Mouse (Mus musculus) right cerebral cortex, adult 18-20 months (tissue): ENCODE measurements around the gene Kif12.
A peak's percentile ranks its signal among the peaks of the same experiment; 100 is the strongest.

Source experiments
- DNase-seq: peaks from one replicate; pipeline ENCODE4 v3.0.0; 2022; ENCODE audit warnings: mixed read lengths

The Kif12 gene

DNA sequence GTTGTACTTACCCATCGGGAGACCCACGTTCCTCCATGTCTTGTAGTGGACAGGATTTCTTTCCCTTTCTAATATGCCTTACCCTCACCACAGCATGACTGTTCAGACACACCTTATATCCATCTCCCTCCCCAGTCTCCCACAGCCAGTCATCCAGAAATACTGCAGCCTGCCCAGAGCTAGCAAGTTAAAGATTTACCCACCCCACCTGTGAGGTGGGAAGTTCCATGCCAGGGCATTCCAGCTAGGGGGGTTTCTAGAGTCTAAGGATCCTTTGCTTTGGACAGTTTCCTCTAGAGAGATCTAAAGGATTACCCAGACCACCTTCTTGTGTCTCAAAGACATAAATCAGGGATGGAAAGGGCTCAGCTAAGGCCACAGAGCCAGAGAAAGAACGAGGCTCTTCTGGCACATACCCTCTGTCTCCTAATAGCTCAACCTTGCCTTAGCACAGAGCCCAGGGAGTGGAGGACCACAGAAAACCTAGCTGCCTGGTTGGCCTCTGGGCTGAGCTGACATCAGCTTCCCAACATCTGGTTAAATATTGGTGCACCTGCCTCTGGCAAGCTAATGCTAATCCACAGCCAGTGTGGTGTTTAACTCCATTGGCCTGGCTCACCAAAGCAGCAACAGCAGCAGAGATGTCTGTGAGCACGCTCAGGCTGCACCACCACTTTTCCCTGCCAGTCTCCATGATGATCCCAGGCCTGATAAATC, at the start of gene Kif12:
Kif12 (minus strand) TSS at position 163 of the 717 bp plus-strand sequence.
- DNase-seq: no peak

DNA sequence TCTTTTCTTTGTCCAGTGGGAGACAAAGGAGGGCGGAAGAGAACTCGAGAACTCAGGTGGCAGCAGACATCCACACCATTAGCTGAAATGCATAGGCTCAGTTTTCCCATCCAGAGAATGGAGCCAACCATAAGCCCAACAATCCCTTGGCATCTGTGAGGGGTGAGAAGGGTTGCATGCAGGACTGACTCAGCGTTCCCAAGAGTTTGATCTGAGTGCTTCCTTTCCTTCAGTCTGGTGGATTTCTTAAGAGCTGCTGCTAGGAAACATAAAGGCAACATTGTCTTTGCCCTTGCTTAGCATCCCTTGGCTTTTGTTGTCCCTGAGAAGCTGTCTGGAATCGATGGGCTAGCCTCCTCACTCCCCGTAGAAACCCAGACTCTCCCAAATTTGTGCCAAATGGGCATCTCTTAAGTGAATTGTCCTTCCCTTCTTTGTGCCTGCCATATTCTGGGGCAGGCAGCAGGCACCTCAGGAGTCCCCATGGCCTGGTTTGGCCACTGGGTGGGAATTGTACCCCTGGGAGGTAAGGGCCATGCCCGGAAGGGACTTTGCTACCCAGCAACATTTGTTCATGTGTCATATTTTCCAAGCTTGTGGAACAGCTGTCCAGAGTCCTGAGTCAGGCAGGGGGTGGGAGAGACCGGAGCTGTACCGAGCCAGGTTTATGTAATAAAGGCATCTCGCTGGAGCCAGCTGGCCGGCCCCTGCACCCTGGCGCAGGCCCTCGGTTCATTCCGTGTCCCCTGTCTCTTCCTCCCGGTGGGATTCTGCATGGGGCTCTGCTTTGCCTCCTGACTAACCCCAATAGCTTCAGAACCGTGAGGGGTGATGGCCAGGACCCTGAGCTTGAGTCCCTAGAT, 49.4 kb upstream of the Kif12 start:
- no peak for DNase-seq

DNA sequence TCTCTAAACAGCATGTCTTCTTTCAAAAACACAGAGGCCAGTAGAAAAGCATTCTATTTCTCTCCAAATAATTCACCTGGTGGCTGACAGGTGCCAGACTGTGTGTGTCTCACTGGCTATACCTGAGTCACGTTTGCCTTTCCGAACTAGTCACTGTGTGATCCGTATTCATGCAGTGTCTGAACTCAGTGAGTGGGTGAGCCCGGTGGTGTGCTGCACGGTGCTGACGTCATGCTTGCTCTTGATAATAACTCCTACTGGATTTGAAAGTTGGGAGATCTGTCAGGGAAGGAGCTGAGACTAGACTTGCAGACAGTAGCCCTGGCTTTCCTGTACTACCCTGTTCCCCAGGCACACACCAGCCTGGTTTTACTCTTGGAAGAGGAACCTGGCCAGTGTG, 47.7 kb upstream of the Kif12 start:
- peak; percentile 68 for DNase-seq

DNA sequence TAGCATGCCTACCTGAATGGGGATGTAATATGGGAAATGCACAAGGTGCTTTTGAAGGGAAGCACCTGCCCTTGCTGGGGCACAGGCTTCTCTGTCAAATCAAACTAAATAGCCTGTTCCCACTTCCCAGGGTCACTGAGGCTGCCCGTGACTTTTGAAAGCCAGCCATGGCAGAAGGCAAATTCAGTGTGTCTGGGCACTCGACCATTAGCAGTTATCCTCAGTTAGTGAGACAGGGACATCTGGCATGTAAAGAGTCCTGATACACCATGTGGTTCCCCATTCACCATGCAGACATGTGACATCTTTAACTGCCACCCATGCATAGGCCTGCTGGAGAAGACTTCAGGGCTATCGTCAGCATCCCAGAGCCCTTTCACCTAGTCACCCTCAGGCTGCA, 47.1 kb upstream of the Kif12 start:
- no peak for DNase-seq

DNA sequence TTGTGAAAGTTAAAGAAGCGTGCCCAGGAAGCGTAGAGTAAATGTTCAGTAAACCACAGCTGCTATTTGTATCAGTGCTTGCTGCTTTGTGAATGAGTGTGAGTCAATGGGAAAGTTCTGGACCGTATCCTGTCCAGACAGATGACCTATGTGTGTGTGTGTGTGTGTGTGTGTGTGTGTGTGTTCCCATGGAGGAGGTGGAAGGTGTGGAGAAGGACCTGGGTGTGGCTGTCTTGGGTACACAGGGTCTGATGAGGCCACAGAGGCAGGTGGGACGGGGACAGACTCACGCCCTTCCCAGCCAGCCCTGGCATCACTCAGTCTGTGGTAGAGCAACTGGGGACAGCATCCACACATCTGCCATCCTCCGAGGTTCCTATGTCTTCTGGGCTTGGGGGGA, 45.6 kb upstream of the Kif12 start:
- DNase-seq: no peak

DNA sequence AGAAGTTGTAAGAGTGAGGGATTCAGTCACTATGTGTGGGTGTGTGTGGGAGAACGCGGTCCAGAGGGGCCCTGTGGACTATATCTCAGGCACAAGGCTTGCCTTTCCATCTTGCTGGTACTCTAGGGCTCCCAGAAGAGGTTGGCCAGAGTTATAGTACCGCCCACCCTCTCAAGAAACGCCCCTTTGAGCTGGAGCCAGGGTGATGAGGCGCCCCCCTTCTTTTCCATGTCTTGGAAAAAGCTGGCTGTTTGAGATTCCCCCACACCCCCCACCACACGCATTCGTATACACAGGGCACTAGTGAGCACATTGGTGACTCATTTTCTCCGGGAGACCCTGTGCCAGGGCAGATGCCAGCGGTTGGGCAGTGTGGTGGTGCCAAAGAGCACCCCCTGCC, 44.6 kb upstream of the Kif12 start:
- no peak for DNase-seq

DNA sequence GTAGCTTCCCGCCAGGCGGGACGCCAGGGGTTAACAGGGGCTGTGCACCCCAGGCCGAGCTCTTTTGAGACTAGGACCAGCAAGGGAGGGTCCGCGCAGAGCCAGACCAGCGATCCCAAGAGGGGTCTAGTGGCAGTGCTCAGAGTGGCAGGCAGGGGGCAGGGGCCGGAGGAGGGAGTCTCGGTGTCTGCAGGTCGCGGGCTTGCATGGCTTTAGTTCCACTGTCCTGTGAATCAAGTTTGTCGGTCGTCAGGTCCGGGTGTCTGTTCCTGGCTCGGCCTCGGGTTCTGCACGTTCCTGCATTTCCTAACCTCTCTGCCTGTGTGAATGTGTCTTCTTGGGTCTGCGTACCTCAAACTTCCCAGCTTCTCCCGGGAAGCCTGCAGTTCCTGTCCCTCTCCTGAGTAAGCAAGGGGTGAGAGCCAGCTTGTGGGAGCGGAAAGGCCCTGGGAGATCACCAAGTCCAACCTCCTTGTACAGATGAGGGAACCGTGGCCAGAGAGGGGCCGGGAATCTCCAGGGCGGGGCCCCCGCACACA, 44.1 kb upstream of the Kif12 start:
- no peak for DNase-seq

DNA sequence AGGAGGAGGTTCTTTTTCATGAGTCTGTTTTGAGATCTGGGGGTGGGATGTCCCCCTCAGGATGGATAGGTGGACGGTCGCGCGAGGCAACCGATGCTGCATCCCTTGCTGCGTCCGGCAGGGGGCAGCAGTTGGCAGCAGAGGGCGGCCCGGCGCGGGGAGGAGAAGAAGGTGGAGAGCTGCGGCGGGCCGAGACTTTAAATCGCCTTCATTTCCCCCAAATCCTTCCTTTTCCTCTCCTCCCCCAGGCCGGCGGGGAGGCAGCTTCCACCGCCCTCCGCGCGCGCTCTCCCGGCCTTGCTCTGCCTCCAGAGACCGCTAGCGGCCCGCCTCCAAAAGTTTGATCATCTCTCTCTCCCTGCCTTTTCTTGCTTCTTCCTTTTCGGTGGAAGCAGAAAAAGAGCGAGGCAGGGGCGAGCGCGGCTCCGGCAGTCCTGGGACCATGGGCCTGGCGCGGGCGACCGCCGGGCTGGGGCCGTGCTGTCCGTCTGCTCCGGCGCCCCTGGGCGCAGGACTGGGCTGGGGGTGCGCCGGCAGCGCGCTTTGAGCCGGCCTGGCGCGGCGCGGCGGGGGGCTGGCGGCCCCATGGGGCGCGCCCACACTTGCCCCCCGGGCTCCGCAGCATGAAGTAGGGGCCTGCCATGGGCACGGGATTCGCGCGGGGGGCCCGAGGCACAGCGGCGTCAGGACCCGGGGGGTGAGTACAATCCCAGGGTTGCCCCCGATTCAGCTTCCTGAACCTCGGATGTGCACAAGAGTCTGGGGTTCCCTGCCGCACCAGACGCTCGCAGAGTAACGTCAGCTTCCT, 43.5 kb upstream of the Kif12 start:
- DNase-seq: peak; percentile 63

DNA sequence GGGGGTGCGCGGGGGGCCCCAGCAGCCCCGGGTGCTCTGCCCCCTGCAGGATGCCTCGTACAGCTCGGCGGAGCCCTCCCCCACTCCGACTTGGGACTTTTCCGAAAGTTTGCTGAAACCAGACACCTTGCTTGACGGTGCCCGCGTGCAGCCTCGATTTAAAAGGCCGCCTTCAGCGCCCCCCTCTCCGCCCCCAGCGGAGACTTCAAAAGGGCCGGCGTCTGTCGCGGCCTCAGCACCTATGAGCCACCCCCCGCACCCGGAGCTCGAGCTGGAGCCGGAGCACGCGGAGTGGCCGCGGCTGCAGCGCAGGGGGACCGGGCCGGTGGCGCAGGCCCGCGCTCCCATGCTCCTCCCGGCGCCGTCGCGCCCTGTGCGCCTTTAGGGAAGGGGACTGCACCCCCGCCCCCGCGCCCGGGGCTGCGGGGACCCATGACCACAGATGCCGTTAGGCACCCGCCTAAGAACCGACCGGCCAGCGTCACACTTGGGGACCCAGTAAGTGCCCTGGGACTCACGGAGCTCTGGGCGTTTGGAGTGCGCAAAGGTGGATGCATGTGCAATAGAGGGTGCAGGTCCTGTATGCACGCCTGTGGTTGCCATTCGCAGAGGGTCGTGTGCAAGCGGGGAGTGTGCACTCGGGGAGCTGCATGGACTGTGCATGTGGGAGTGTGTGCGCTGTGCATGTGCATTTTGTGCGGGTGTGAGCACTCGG, 42.1 kb upstream of the Kif12 start, which contains the start of gene Col27a1:
Col27a1 (plus strand) TSS at position 98 of the 715 bp plus-strand sequence.
- no peak for DNase-seq

DNA sequence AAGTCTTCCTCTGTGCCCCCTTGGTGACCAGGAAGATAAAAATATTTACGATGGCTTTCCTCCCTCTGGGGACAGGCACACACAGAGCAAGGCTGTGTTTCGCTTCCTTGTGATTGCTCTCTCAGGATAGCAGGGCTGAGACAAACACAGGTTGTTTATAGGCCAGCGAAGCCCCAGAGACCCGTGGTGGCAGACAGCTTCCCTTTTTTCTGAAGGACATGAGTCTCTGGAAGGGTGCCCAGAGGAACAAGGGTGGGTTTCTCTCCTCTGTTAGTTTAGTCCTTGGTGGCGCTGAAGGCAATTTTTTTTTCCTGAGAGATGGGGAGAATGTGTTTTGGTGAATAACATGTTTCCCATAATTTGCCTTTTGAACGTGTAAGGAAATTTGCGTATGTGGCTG, 33.7 kb upstream of the Kif12 start:
- no peak for DNase-seq

DNA sequence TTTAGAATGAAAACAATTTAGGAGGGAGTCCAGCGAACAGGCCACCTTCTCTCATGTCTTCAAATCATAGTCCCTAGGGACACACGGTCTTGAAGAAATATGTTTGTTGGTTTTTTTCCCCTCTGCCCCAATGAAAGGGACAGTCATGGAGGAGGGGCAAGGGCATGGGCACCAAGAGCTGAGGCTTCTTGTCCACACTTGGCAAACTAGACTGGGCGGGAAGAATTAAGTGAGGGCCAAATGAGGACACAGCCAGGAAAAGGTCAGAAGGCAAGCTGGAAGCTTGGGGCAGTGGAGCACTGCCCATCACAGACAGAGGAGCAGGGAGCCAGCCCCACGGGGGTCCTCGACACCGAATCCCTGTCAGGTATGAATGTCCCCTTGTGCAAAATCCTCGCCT, 31.9 kb upstream of the Kif12 start:
- DNase-seq: no peak

DNA sequence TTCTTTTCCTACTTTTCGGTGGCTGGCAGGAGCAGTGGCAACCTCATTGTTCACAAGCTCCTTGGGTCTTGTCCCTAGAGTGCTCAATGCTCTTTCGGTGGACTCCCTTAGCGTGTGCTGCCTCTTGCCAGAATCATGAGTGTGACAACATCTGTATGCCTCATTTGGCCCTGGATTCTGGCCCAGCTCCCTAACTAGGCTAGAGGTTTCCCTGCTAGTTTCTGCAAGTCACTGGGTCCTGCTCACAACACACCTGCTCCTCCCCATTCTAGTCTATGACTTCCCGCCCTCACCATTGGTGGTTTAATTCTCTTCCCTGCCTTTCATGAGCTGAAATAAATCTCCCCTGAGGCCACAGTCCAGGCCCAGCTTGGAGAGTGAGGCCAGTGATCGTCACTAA, 27.4 kb upstream of the Kif12 start:
- DNase-seq: no peak

DNA sequence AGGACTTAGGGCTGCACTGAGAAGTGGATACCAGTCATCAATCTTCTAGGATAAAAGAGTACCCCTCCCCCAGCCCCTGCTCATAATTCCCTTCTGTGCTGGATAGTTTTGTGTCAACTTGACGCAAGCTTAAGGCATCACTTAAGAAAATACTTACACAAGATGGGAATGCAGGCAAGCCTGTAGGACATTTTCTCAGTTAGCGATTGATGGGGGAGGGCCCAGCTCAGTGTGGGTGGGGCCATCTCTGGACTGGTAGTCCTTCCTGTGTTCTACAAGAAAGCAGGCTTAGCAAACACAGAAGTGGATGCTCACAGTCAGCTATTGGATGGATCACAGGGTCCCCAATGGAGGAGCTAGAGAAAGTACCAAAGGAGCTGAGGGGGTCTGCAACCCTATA, 22.4 kb upstream of the Kif12 start:
- no peak for DNase-seq

DNA sequence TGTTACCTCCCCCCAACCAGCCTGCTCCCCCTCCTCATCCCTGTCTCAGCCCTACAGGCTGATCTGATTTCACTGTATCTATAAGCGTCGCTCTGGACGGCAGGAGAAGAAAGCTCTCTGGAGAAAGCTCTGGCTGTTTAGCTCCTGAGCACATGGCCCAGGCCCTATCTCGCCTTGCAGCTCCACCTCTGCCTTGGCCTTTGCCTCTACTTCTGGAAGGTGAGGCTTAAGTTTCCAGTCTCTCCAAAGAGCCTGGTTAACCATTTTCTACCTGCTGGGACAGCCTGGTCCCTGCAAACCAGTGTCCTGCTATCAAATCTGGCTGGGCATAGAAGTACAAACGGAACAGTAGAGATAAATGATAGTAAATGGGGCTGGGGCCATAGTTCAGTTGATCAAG, 19.7 kb upstream of the Kif12 start:
- DNase-seq: no peak

DNA sequence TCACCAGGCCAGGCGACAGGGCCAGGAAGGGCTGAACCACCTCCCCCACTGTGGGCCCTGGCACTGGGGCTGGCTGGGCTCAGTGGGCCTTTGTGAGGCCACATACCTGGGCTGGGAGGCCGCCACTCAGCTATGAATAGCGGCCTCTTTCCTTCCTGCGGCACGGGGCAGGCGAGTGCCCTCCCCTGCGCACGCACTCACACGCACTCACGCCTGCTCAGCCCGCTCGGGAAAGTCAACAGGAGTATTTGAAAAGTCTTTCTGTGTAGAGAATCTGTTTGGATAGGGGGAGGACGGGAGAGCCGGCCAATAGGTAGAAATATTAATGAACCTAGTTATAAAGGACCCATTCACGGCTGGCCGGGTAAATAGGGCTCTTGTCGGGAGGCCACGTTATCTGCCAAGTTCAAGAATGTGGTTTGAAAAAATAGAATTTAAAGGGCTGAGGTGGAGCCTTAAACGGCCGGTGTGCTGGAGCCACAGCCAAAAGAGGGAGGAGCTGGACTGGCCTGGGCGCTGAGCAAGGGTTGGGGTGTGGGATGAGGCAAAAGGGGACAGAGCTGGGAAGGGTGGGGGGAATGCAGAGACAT, 14.4 kb upstream of the Kif12 start:
- no peak for DNase-seq

DNA sequence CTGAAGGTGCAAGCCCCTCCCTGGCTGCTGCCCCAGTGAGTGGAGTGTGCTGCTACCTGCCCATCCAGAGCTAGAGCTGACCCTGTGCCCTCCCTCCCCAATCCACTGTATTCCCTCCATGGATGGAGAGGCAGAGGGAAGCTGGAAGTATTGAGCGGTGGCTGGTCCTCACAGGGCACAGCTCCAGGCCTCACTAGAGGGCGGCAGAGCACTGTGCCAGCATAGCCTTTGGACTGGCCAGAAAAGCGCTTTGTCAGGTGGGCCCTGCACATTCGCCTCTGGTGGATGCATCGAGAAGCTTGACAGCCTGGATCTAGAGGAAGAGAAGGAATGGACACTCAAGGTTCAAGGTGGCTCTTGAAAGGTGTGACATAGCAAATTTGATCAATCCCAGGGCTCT, 9.6 kb upstream of the Kif12 start:
- peak; percentile 52 for DNase-seq

DNA sequence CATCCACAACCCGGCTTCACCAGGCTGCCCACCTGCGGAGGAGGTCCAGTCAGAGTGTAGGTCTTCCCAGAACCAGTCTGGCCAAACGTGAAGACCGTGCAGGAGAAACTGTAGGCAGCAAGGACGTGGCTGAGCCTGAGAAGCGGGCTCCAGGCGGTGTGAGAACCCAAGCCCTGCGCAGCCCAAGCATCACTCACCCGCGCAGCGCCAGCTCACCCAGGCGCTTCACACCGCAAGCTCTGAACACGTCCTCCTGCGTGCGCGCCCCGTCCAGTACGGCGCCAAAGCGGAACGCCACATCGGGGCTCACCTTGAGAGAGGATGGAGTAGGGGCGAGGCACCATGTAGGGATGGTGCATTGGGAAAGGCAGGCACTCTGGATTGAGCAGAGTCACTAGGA, 809 bp downstream of the Kif12 start:
- no peak for DNase-seq

DNA sequence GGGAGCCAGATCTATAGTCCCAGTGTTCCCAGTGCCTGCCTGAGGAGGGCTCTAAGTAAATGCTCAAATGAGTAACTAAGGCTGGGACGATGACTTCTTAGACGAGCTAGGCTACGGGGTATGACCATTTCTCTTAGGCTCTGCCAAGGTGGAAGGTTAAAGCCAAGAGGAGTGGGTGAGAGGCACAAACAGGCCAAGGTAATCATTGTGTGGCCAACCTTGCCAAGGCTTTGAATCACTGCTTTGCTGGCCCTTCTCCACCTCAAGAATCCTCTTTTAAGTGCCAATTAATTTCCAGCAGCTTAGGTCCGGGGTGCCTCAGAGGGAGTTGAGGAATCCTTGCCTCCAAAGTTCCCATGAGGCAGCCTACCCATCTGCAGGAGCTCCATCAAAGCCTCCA, 1.9 kb downstream of the Kif12 start:
- no peak for DNase-seq

DNA sequence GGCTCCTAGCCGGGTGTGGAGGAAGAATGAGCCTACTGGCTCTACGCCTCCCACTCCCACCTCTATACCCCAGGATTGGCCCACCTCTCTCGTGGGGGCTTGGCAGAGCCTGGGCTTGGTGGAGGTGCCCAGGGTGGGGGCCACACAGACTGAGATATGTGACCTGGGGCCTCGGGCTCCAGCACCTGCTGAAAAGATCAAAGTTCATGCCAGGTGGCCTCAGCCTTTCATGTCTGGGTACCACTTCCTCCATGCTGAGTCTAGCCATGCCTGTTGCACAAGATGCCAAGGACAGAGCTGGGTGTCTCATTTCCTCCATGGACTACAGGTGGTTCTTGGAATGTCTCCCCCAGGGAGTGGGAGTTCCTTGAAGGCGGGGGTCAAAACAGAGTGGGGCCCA, 5.6 kb downstream of the Kif12 start:
- DNase-seq: no peak

DNA sequence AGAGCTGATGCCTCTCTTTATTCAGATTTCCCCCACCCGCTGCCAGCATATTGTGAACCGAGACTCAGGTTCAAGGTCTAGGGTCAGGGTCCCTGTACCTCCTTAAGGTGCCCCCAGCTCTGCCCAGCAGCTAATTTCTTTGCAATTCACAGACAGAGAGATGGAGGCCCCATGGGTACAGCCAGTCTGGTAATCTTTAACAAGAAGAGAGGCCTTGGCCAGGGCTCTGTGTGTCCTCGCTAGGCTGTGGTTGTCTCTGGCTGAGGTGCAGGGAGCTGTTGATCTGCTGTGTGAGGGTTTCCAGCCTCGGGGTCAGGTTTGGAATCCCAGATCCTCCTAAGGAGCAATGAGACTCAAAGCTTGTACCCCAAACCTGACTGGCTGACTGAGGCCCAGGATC, 6.3 kb downstream of the Kif12 start:
- DNase-seq: no peak

DNA sequence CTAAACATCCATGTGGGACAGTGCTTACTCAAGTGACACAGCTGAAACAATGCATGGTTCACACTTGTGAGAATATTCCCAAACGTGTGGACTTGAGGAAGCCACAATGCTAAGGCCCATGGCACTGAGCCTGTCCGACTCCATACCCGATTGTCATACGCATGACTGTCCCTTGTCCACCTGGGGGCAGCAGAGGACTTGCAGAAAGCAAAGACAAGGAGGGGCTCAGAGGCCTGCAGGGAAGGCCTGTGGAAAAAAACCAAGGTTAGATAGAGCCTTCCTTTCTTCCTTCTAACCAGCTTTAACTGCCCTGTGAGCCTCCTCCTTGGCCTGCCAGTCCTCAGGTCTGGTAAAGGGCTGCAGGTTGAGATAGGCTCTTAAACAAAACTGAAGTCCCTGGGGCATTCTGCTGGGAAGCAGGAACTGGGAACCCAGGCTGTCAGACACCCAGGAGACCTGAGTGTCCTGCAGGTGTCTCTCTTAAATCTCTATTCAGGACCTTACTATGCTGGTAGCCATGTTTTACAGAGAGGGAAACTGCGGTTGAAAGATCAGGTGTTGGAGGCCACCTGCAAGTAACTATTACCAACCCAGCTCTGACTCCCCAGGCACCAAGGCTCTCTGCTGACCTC, 12.9 kb downstream of the Kif12 start:
- peak; percentile 84 for DNase-seq

DNA sequence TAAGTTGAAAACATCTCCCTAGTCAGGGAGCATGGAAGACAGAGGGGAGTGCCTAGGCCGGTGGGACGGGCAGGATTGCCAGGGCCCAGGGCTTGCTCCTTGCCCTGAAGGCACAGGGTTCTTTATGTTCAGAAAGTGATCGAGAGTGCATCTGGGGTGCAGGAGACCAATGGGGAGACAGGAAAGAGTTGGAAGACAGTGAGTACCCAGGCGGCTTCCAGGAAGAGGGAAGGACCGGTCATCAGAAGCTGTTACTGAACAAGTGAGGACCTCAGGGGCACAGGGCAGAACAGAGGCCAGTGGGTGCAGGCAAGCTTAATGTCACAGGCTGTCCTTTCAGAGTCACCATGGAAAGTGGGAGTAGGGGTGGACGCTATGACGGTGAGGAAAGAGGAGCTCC, 13.7 kb downstream of the Kif12 start:
- DNase-seq: no peak
